Mouse (Mus musculus) gastrocnemius, postnatal 10 days (tissue): ENCODE results near the gene Gm20388. TPM values are rescaled to one million over a fixed set of nuclear protein-coding genes. Genes with fewer than 3 reads are reported as not detected.

Experiments used
- DNase-seq: peaks from one replicate; pipeline ENCODE4 v3.0.0; 2021; ENCODE audit warnings: mixed read lengths
- total RNA-seq, 2 experiments: library from RNA; stranded (reverse); gene quantifications; 2 replicates each; pipeline ENCODE4 v1.2.3; 2021

Gene Gm20388
- total RNA-seq, 2 experiments from 2014 or later, result 2.9 to 6.0 TPM

- no peak for DNase-seq
Observed at GRCm38 (mm10) chr8:120607460-120607859, 696.8 kb downstream of the Gm20388 start.

DNA sequence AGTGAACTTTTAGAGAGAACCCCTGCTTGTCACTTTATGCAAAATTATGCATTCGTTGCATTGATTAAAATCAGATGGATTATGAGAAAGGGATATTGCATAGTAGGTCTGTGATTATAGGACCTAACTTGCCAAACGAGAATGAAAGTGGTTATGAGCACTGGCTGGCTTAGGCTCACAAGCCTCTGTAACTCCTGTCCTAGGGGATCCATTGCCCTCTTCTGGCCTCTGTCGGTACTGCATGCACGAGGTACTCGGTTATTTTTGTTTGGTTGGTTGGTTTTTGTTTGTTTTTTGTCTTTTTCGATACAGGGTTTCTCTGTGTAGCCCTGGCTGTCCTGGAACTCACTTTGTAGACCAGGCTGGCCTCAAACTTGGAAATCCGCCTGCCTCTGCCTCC, 697.2 kb downstream of the Gm20388 start:
- peak; percentile 85 for DNase-seq

DNA sequence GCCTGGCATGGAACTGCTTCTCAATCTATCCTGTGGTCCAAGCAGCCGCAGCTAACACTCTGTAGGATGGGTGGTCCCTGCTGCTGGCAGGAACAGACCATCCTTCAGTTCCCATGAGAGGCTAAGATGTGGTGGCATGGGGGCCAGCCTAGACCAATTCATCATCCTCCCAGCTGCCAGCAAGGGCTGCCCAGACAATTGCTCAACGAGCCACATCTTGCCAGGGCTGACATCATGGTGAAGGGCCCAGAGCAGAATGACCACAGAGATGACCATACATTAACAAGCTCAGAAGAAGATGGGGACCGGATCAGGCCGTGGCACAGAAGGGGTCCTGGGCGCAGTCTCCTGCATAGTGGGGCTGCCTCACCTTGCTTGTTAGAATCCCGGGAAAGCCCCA, 700.2 kb downstream of the Gm20388 start:
- no peak for DNase-seq

- no peak for DNase-seq
Observed at GRCm38 (mm10) chr8:120614491-120614890, 703.9 kb downstream of the Gm20388 start.

DNA sequence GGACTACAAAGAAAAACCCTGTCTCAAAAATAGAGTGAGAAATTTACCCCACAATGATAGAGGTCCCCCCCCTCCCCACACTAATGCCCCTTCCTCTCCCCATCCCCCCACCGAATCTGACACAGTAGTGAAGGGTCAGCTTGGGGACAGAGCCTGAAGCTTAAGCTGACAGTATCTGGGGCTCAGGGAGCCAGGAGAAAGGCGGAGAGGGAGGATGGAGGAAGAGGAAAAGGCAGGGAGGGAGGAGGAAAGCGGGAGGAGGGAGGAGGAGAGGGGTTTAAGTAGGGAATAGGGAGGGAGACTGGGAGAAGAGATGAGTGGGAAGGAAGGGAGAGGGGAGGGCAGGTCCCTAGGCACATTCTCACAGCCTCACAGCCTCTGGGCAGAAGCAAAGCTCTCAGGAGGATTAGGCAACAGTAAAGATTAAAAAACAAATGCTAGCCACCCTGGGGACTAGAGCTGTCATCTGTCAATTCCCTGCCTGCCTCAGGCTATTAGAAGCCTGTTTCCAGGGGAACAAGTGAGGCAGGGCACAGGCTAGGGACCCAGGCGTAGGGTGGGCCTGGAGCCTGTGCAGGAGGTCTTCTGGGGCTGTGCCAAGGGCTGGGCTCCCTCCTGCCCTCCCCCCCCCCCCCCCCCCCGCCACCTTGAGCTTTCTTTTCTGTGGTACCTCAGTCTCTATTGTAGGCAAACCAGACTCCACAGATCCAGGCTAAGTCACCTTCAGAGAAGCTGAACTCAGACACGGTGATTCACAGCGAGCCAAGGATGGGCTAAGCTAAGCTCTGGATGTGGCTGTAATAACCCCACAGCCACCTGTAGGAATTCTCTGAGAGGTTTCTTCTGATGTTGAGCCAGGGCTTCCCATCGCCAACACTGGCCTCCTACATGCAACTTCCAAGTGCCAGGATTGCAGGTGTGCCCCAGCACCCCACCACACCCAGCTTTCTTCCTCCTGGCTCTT, 706.3 kb downstream of the Gm20388 start:
- DNase-seq, result no peak

DNA sequence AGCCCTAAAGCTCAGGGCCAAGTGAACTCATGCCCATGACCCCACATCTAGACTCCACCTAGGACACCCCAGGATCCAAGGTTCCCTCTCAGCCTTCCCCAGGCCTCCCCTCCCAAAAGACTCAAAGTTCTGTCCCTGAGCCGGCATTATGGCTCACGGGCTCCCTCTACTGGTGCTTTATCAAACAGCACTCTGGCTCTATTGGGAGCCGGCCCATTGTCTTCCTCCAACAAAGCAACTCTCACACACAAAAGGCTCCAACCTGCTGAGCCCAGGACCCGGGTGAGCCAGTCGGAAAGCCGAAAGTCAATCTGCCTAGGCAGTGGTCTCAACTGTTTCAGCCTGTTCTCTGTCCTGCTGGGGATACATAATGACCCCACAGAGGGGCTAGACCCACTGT, 707.5 kb downstream of the Gm20388 start:
- DNase-seq, result peak; percentile 73

- no peak for DNase-seq
Observed at GRCm38 (mm10) chr8:120619235-120620180, 708.9 kb downstream of the Gm20388 start.

DNA sequence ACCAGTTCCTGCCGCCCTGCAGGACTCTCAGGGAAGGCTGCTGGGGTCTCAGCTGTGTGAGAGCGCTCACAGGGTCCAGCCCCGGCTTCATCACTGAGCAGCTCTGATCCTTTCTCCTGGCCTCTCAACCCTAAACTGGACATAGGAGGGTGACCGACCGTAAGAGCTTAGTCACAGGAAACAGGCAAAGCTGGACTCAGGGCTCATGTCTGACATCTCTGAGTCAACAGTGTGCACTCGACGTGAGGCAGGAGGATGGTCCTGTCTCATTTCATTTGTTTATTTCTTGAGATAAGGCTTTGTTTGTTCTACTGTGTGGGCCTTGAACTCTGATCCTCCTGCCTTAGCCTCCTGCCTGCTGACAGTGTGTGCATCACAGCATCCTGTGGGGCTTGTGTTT, 709.8 kb downstream of the Gm20388 start:
- DNase-seq, result no peak

DNA sequence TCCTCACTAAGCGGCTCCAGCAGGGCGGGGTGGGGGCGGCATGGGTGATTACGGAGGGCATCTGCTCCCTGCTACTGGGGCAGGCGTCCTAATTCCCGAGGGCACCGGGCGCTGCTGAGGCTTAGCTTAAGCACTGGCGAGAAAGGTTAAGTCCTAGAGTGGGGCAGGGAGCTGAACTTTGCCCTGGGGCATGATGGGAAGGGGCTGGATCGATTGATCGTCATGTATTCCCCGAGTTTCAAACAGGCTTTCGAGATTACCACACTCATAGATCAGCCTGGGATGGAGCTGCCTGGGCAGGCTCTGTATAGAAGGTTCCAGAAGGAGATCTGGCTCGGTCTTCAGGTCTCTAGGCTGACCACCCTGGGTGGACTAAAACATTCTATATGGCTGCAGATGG, 711.5 kb downstream of the Gm20388 start:
- DNase-seq, result no peak

- DNase-seq, result no peak
Observed at GRCm38 (mm10) chr8:120623608-120624007, 713.0 kb downstream of the Gm20388 start.

GRCm38 (mm10) chr8:120626461-120626860, 715.8 kb downstream of the Gm20388 start:
- DNase-seq, result no peak

GRCm38 (mm10) chr8:120627298-120627697, 716.7 kb downstream of the Gm20388 start:
- DNase-seq, result no peak

DNA sequence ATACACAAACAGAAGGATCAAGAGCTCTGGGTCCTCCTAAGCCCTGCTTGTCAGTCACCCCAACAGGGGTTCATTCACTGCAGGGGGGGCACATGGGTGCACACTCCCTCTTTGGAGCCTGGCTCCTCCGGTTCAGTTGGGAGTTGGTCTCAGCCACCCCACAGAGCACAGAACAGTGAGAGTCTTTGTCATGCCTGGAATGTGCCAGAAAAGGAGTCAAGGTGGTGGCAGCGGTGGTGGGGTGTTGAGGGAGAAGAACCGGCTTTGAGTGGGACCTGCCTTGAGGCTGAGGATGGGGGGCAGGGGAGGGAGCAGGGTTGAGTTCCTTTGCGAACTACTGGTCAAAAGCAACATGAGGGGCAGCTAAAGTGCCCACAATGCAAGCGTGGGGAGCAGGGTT, 719.4 kb downstream of the Gm20388 start:
- no peak for DNase-seq

DNA sequence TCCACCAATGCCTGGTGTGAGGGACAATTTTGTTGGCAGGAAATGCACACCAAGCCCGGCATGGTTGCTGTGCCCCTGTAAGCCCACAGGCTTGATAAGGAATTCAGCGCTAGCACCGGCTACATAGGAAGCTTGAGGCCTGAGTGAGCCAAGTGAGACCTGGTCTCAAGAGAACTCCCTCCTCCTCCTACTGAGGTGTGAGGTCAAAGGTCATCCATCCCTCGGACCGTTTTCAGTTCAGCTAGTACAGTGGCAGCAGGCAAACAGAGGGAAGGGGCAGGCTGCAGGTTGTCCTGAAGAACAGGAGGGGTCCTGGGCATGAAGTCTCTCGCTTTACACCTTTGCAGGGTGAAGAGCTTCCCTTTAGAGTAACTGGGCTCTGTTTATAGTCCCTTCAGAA, 720.2 kb downstream of the Gm20388 start:
- no peak for DNase-seq

DNA sequence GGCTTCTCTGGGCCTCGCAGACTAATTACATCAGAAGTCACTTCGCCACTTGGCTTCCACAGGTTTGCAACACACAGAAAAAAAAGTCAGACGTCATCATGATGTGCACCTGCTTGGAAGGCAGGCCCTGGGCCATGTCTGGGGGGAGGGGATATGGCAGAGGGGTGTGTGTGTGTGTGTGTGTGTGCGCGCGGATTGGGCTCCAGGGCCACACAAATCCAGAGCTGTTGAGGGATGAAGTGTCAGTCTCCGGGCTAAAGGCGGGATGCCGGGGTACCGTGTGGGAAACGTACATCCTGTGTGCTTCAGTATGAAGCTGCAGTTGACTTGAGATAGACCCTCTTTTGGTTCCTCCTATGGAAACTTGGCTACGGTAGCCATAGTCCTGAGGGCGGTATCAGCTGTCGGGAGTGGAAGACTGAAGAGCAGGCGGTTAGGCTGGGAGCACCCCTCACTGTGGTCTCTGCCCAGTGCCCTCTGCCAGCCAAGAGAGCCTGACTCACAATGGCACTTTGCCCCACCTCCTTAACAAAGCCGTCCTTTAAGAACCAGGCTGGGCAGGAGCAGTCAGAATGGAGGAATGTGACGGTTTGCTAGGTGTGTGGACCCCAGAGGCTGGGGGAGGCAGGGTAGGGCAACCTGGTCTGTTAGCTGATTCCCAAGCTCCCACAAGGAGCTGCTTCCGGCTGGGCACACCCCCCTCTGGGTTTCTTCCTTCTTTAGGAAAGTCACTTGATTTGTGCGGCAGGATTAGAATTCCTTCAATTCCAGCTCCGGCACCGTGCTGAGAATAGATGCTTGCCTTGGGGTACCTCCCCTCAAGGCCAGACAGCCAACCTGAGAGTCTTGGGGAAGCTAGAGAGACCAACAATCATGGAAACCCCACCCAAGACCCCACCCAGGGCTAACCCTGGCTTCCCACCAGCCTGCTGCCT, 721.1 kb downstream of the Gm20388 start:
- DNase-seq, result no peak

DNA sequence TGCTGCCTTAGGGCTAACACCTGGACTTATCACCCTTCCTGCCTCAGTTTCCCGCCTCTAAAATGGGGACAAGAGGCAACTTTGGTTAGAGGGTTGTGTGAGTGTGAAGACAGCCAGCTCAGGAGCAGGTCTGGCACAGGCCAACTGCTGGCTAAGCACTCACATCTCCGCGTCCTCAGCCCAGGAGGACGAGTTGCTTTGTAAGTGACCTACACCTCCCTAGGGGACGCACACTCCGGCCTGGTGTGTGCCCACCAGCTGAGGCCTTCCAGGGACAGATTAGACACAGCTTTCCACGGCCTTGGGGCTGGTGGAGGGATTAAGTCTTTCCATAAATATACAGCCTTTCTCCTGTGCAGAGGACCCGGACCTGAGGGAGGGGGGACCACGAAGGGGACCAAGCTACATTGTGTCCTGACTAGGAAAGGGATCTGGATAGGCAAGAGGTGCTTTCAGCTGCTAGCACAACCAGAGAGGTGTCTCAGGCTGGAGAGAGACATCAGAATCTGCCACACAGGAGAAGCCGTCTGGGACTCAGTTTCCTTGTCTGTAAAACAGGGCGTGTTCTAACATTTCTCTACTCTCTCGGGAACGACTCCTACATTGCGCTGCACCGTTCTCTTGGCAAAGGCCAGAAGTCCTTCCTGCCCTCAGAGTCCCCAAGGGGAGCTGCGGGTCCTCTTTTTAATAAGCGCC, 722.5 kb downstream of the Gm20388 start:
- DNase-seq, result no peak

DNA sequence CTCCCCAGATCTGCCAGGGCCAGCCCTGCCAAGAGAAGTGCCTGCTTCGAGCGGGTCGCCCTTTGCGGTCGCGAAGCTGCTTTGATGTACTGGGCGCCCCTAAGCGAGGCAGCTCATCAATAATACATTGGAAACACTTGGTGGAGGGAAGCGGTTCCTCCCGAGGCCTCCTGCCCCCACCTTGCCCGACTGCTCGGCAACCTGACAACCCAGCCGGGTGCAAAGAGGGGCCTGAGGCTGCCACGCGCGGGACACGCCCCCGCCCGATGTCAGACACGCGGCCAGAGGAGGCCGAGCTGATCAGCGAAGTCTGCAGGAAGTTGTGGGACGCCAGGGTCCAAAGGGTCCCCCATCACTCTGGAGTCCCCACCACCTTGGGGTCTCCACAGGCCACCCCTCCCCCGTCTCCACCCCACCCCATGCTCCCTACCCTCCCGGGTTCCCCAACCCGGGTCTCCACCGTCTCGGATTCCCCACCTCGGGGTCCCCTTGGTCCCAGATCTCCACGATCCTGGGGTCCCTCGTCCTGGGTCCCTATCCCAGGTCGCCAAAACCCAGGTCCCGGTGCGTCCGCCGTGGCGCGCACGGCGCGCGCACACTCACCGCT, 723.1 kb downstream of the Gm20388 start:
- DNase-seq, result no peak

DNA sequence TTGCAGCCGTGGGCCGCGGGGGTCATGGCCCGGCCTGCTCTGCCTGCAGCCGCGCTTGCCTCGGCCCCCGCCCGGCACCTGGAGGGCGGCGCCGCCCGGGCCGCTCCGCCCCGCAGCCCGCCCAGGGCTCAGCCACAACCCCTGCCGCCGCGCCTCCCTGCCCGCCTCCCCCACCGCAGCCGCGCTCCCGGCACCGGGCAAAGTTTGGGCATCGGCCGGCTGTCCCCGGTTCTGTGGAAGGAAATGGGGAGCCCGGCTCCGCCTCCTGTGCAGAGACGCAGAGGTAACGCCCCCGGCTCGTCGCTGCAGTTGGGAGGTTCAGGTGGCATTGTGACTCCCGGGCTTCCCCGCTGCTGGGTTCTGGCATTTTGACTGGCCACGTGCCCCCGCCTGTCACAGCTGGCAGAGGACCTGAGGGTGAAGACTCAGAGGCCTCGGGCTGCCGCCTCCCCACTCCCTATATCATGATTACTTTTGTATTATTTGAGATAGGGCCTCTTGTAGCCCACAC, 723.7 kb downstream of the Gm20388 start:
- DNase-seq, result peak; percentile 53

- DNase-seq, result no peak
Observed at GRCm38 (mm10) chr8:120641245-120641644, 730.6 kb downstream of the Gm20388 start.

- DNase-seq, result no peak
Observed at GRCm38 (mm10) chr8:120642031-120642662, 731.5 kb downstream of the Gm20388 start.
